Mouse (Mus musculus) limb, embryonic 13.5 days (tissue): ENCODE results near the gene 9930021J03Rik. TPM values are rescaled to one million over a fixed set of nuclear protein-coding genes. Genes with fewer than 3 reads are reported as not detected.

Experiments
- ATAC-seq: fragments of 200-750 bp; cut with Nextera tagmentation; 2 replicates; pipeline ENCODE4 v1.8.0; 2017; ENCODE audit warnings: low read depth, moderate number of reproducible peaks, moderate TSS enrichment; ENCODE audit not compliant: low FRiP score
- H3K27ac ChIP-seq: fragments of 300-500 bp; sonication (generic); 2 replicates; pipeline ENCODE4 v1.5.1; 2015; ENCODE audit warnings: inconsistent platforms, mild to moderate bottlenecking, moderate library complexity
- H3K27me3 ChIP-seq: fragments of 300-500 bp; sonication (generic); 2 replicates; pipeline ENCODE4 v1.6.1; 2015; ENCODE audit warnings: mild to moderate bottlenecking, inconsistent platforms
- H3K36me3 ChIP-seq: fragments of 300-500 bp; sonication (generic); 2 replicates; pipeline ENCODE4 v1.6.1; 2015; ENCODE audit warnings: inconsistent platforms, mild to moderate bottlenecking, moderate library complexity
- H3K4me1 ChIP-seq: fragments of 300-500 bp; sonication (generic); 2 replicates; pipeline ENCODE4 v1.6.1; 2015; ENCODE audit warnings: inconsistent platforms
- H3K4me2 ChIP-seq: fragments of 300-500 bp; sonication (generic); replicated peaks from 2 replicates; pipeline ENCODE4 v1.6.1; 2015; ENCODE audit warnings: inconsistent platforms, mild to moderate bottlenecking, moderate library complexity
- H3K4me3 ChIP-seq: fragments of 300-500 bp; sonication (generic); 2 replicates; pipeline ENCODE4 v1.5.1; 2015; ENCODE audit warnings: moderate library complexity, mild to moderate bottlenecking, inconsistent platforms
- H3K9ac ChIP-seq: fragments of 300-500 bp; sonication (generic); 2 replicates; pipeline ENCODE4 v1.6.1; 2015; ENCODE audit warnings: mild to moderate bottlenecking, inconsistent platforms
- H3K9me3 ChIP-seq: fragments of 300-500 bp; sonication (generic); 2 replicates; pipeline ENCODE4 v1.6.1; 2016; ENCODE audit warnings: inconsistent platforms
- WGBS: fragments of 180-500 bp; shearing (Covaris S2); methylation state at CpG from one replicate; pipeline ENCODE4 v1.1.7; 2015; 5-methylcytosine and 5-hydroxymethylcytosine counted together
- polyA plus RNA-seq: library from polyadenylated mRNA; unstranded; fragments of >200 nt; fragmentation: Nextera tagmentation; extraction: Ambion mirVana; gene quantifications from 2 replicates; pipeline ENCODE4 v1.2.1, GENCODE M21; 2015

9930021J03Rik gene
- polyA plus RNA-seq, 1 experiment from 2014 or later: 5.7 TPM

- no peak overlapping the region for H3K4me3 ChIP-seq
- 86% methylated on average over 3 of the region's 3 CpGs for WGBS
These were observed 8.4 kb downstream of the 9930021J03Rik start for GRCm38 (mm10) chr19:29797371-29797770.

GRCm38 (mm10) chr19:29787997-29788396 is 17.8 kb downstream of the 9930021J03Rik start:
- Histone ChIP-seq H3K27me3 (no peaks in the 10 kb centered on the region), H3K9me3 (no peaks in the 10 kb centered on the region), H3K4me3 (no peak overlapping the region), H3K36me3 (peaks cover 13% of the 10 kb centered on the region), H3K4me2 (no peak overlapping the region), H3K9ac (no peak overlapping the region), H3K27ac (no peak overlapping the region), H3K4me1 (no peaks in the 10 kb centered on the region)
- ATAC-seq: no peak

More at GRCm38 (mm10) chr19:29797371-29797770, 8.4 kb downstream of the 9930021J03Rik start:
- Histone ChIP-seq H3K9me3 (no peaks in the 10 kb centered on the region), H3K36me3 (peaks cover 4% of the 10 kb centered on the region; the same call in 1 of the 2 replicates), H3K9ac (no peak overlapping the region), H3K4me1 (no peaks in the 10 kb centered on the region), H3K27me3 (no peaks in the 10 kb centered on the region), H3K4me2 (no peak overlapping the region), H3K27ac (no peak overlapping the region)
- no peak for ATAC-seq

- Histone ChIP-seq H3K4me2 (no peak overlapping the region), H3K9me3 (no peaks in the 10 kb centered on the region), H3K27me3 (no peaks in the 10 kb centered on the region), H3K4me1 (no peaks in the 10 kb centered on the region), H3K9ac (no peak overlapping the region), H3K27ac (no peak overlapping the region), H3K36me3 (peaks cover 15% of the 10 kb centered on the region), H3K4me3 (no peak overlapping the region)
- ATAC-seq: no peak
- WGBS: 81% methylated on average over 2 of the region's 2 CpGs
These were observed 22.9 kb downstream of the 9930021J03Rik start for GRCm38 (mm10) chr19:29782914-29783313.

DNA sequence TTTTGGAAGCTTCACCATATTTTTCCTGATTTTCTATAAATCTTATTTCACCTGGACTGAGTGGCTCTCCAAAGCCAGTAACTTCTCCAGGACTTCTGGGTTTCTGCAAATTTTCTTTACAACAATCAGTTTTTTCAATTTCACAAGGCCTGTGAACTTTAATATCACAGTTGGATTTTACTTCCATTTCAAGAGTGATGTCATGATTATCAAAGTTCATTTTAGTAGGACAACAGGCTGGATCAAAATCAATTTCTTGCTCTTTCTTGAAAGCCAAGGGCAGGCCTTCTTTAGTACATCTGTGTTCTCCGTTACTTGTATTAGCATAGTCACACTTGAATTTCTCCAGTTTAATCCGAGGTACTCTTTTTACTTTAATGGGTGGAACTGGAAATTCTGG is 51.9 kb downstream of the 9930021J03Rik start:
- Histone ChIP-seq H3K27ac (no peak overlapping the region), H3K4me1 (no peaks in the 10 kb centered on the region), H3K4me3 (no peak overlapping the region), H3K36me3 (peaks cover 3% of the 10 kb centered on the region; the same call in 1 of the 2 replicates), H3K9me3 (no peaks in the 10 kb centered on the region), H3K4me2 (no peak overlapping the region), H3K9ac (no peak overlapping the region), H3K27me3 (no peaks in the 10 kb centered on the region)
- WGBS: 78% methylated on average over 2 of the region's 2 CpGs
- ATAC-seq: no peak

DNA sequence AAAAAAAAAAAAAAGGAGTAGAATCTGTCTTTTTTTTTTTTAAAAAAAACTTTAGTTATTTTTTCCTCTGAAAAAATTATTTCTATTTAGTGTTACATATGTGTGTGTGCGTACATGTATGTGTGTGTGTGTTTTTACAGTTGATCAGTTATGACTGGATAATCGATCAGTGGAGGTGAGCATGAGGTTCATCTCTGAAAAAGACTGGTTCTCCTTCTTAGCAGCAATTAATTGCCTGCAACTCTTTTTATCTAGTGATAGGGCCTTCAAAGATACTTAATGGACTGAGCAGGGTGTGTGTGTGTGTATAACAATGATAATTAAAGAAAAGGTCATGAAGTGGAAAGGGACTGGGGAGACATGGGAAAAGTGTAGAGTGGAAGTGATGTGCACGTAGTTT is 54.8 kb downstream of the 9930021J03Rik start:
- Histone ChIP-seq H3K27ac (no peak overlapping the region), H3K9me3 (no peaks in the 10 kb centered on the region), H3K4me2 (no peak overlapping the region), H3K4me1 (no peaks in the 10 kb centered on the region), H3K9ac (no peak overlapping the region), H3K27me3 (no peaks in the 10 kb centered on the region), H3K36me3 (peaks cover 6% of the 10 kb centered on the region), H3K4me3 (no peak overlapping the region)
- ATAC-seq: no peak
- WGBS: 94% methylated on average over 3 of the region's 3 CpGs

DNA sequence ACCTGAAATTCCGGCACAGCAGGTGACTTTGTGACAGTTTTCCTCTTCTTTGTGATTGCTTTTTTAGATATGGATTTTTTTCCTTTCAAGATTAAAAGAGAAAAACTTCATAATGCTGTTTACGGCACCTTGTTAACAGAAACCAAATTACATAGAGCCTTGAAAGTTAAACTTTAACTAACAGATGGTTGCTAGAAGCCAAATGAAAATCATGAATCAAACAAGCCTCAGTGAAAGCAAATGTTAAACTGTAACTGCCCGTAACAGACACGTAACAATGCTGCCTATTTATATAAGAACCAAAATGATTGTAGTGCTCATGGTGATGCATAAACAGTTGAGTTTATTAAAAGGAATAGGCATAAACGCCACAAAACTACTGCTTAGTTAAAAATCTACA is 62.3 kb downstream of the 9930021J03Rik start:
- Histone ChIP-seq H3K9me3 (no peaks in the 10 kb centered on the region), H3K9ac (no peak overlapping the region), H3K27me3 (no peaks in the 10 kb centered on the region), H3K4me1 (no peaks in the 10 kb centered on the region), H3K4me3 (no peak overlapping the region), H3K4me2 (no peak overlapping the region), H3K36me3 (peaks cover 3% of the 10 kb centered on the region; the same call in 1 of the 2 replicates), H3K27ac (no peak overlapping the region)
- WGBS: 53% methylated on average over 5 of the region's 5 CpGs
- no peak for ATAC-seq

DNA sequence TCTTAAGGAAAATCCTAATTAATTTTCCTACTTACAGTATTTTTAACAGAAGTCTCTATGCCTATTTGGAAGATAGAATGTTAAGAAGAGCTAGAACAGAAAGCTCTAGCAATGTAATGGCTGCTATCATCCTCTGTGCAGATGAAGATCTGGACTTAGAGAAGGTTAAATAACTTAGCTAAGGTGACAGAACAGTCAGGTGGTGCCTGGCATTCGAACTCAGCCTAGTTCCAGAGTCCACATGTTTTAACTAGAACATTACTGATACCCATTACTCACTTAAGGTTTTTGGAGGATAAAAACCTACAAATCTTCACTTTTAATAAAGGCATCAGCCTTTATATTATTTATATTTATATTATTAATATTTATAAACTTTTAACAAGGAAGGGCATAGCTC is 65.1 kb downstream of the 9930021J03Rik start:
- no peak for ATAC-seq
- H3K27ac ChIP-seq: no peak overlapping the region
- WGBS: 74% methylated on average over 1 of the region's 1 CpGs
- no peaks in the 10 kb centered on the region for H3K4me1 ChIP-seq
- no peak overlapping the region for H3K4me3 ChIP-seq
- no peaks in the 10 kb centered on the region for H3K36me3 ChIP-seq
- no peaks in the 10 kb centered on the region for H3K27me3 ChIP-seq
- no peak overlapping the region for H3K9ac ChIP-seq
- no peaks in the 10 kb centered on the region for H3K9me3 ChIP-seq
- no peak overlapping the region for H3K4me2 ChIP-seq

GRCm38 (mm10) chr19:29739608-29740007 is 66.2 kb downstream of the 9930021J03Rik start:
- Histone ChIP-seq H3K27me3 (no peaks in the 10 kb centered on the region), H3K9me3 (no peaks in the 10 kb centered on the region), H3K4me2 (no peak overlapping the region), H3K27ac (no peak overlapping the region), H3K4me3 (no peak overlapping the region), H3K36me3 (no peaks in the 10 kb centered on the region), H3K9ac (no peak overlapping the region), H3K4me1 (no peaks in the 10 kb centered on the region)
- no peak for ATAC-seq
- 96% methylated on average over 2 of the region's 2 CpGs for WGBS

DNA sequence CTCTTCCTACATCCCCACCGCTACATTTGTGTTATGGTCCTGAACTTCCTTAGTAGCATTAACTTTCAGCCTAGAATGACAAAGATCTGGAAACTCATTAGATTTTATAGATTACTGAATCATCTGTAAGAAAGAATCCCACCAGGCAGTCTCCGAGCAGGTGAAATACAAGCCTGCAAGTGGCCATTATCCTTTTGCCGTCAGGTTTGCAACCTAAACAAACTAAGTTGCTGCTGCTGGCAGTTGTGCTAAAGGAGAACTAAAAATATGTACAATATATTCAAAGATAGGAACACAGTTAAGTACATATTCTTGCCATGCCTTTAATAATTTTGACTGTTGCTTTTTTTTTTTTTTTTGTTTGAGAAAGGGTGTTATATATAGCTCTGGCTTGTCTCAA is 70.4 kb downstream of the 9930021J03Rik start:
- Histone ChIP-seq H3K36me3 (no peaks in the 10 kb centered on the region), H3K4me3 (no peak overlapping the region), H3K9me3 (no peaks in the 10 kb centered on the region), H3K27ac (no peak overlapping the region), H3K9ac (no peak overlapping the region), H3K4me2 (no peak overlapping the region), H3K4me1 (no peaks in the 10 kb centered on the region), H3K27me3 (no peaks in the 10 kb centered on the region)
- WGBS: 76% methylated on average over 3 of the region's 3 CpGs
- no peak for ATAC-seq

DNA sequence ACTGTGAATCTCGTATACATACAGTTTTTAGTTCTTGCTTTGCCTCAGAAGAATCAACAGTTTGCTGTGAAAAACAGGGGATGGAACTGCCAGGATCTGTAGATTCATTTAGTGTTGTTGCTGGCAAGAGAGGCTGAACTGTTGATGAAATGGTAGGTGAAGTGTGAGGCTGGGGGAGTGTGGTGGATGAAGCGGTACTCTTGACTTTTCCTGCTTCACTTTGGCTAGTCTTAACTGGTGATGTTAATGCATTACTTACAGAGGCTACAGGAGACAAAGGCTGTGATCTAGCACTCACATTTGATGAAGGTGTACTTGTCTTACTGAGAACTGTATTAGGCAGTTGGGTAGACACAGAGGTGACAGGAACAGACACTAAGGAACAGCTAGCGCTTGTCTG is 87.3 kb downstream of the 9930021J03Rik start:
- Histone ChIP-seq H3K4me3 (no peak overlapping the region), H3K36me3 (peaks cover 44% of the 10 kb centered on the region), H3K27ac (no peak overlapping the region), H3K4me1 (no peaks in the 10 kb centered on the region), H3K4me2 (no peak overlapping the region), H3K9ac (no peak overlapping the region), H3K27me3 (no peaks in the 10 kb centered on the region), H3K9me3 (no peaks in the 10 kb centered on the region)
- no peak for ATAC-seq
- WGBS: 93% methylated on average over 3 of the region's 3 CpGs

GRCm38 (mm10) chr19:29717854-29718253 is 87.9 kb downstream of the 9930021J03Rik start:
- Histone ChIP-seq H3K4me1 (no peaks in the 10 kb centered on the region), H3K9me3 (no peaks in the 10 kb centered on the region), H3K4me3 (no peak overlapping the region), H3K4me2 (no peak overlapping the region), H3K9ac (no peak overlapping the region), H3K27ac (no peak overlapping the region), H3K36me3 (peaks cover 44% of the 10 kb centered on the region), H3K27me3 (no peaks in the 10 kb centered on the region)
- ATAC-seq: no peak
- 97% methylated on average over 3 of the region's 3 CpGs for WGBS

DNA sequence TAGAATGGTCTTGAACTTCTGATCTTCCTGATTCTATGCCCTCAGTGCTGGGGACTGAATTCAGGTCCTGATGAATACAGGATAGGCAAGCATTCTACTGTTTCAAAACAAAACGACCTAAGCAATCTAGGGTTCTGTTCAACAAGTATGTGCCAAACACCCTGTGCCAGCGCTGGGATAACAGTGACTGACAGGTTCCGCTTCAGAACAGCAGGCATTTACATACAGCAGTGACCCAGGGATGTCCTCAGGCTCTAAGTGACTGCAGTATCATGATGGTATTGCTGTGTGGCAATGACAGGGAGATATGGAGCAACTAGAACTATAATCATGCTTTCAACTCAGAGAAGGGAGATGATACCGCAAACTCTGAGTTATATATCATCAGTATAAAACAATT is 92.3 kb downstream of the 9930021J03Rik start:
- H3K9ac ChIP-seq: no peak overlapping the region
- no peak overlapping the region for H3K4me2 ChIP-seq
- WGBS: 88% methylated on average over 4 of the region's 4 CpGs
- ATAC-seq: no peak
- no peak overlapping the region for H3K4me3 ChIP-seq
- no peaks in the 10 kb centered on the region for H3K9me3 ChIP-seq
- peaks cover 28% of the 10 kb centered on the region for H3K36me3 ChIP-seq
- no peaks in the 10 kb centered on the region for H3K4me1 ChIP-seq
- H3K27me3 ChIP-seq: no peaks in the 10 kb centered on the region
- no peak overlapping the region for H3K27ac ChIP-seq

DNA sequence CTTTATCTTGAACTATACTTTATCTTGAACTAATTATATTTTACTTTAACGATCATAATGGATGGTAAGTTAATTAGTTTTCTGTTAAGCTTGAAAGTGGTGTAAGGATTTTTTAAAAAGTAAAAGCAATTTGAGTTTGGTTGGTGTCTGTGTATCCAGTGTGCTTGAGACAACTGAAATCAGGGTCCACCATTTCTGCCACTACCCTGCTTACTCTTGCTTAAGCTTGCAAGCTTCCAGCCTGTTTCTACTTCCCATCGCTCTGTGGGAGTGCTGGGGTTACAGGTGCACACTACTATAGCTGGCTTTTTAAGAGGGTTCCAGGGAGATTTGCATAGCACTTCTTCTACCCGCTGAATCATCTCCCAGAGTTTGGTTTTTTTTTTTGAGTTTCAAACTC is 96.3 kb downstream of the 9930021J03Rik start:
- Histone ChIP-seq H3K4me3 (no peak overlapping the region), H3K27ac (no peak overlapping the region), H3K9ac (no peak overlapping the region), H3K4me1 (no peaks in the 10 kb centered on the region), H3K36me3 (no peaks in the 10 kb centered on the region), H3K4me2 (no peak overlapping the region), H3K9me3 (no peaks in the 10 kb centered on the region), H3K27me3 (no peaks in the 10 kb centered on the region)
- WGBS: 70% methylated on average over 3 of the region's 3 CpGs
- no peak for ATAC-seq
